Mouse (Mus musculus) intestine, embryonic 16.5 days (tissue): ENCODE data around the gene Slc12a7. TPM values are rescaled to one million over a fixed set of nuclear protein-coding genes. Genes with fewer than 3 reads are reported as not detected.
"Not testable (repeated sequence)": the region's sequence is repeated elsewhere in the genome, so short reads cannot be mapped to it uniquely, and the experiment has no call there.

Experiments
- ATAC-seq: fragments of 200-750 bp; cut with Nextera tagmentation; 2 replicates; pipeline ENCODE4 v1.8.0; 2017; ENCODE audit warnings: moderate TSS enrichment, moderate library complexity
- H3K27ac ChIP-seq: fragments of 300-500 bp; sonication (generic); 2 replicates; pipeline ENCODE4 v1.5.1; 2014; ENCODE audit warnings: mild to moderate bottlenecking, low read length
- H3K27me3 ChIP-seq: fragments of 300-500 bp; sonication (generic); replicated peaks from 2 replicates; pipeline ENCODE4 v1.6.1; 2014; ENCODE audit warnings: low read length, control low read depth, mixed read lengths; ENCODE audit not compliant: control insufficient read depth, insufficient read depth
- H3K36me3 ChIP-seq: fragments of 300-500 bp; sonication (generic); 2 replicates; pipeline ENCODE4 v1.6.1; 2014; ENCODE audit warnings: low read length, control low read depth; ENCODE audit not compliant: control insufficient read depth, insufficient read depth
- H3K4me1 ChIP-seq: fragments of 300-500 bp; sonication (generic); 2 replicates; pipeline ENCODE4 v1.6.1; 2014; ENCODE audit warnings: low read length, control low read depth, mixed read lengths; ENCODE audit not compliant: control insufficient read depth, insufficient read depth
- H3K4me2 ChIP-seq: fragments of 300-500 bp; sonication (generic); 2 replicates; pipeline ENCODE4 v1.6.1; 2014; ENCODE audit warnings: low read depth, low read length, control low read depth
- H3K4me3 ChIP-seq: fragments of 300-500 bp; sonication (generic); 2 replicates; pipeline ENCODE4 v1.5.1; 2014; ENCODE audit warnings: mild to moderate bottlenecking, low read length
- H3K9ac ChIP-seq: fragments of 300-500 bp; sonication (generic); 2 replicates; pipeline ENCODE4 v1.6.1; 2014; ENCODE audit warnings: low read depth, low read length
- H3K9me3 ChIP-seq: fragments of 300-500 bp; sonication (generic); 2 replicates; pipeline ENCODE4 v1.6.1; 2016; ENCODE audit warnings: low read length, control low read depth; ENCODE audit not compliant: control insufficient read depth
- WGBS: fragments of 180-500 bp; shearing (Covaris S2); extraction: QIAGEN DNeasy Blood & Tissue Kit; methylation state at CpG from one replicate; pipeline ENCODE4 v1.1.7; 2014; 5-methylcytosine and 5-hydroxymethylcytosine counted together
- polyA plus RNA-seq: library from polyadenylated mRNA; unstranded; fragments of >200 nt; fragmentation: Nextera tagmentation; extraction: Ambion mirVana; gene quantifications from 2 replicates; pipeline ENCODE4 v1.2.1, GENCODE M21; 2015

The Slc12a7 gene
- polyA plus RNA-seq, 1 experiment from 2014 or later, result 28.7 TPM

GRCm38 (mm10) chr13:73730913-73731312, 2.0 kb upstream of the Slc12a7 start:
- WGBS, result 63% methylated on average over 1 of the region's 1 CpGs

GRCm38 (mm10) chr13:73732235-73732634, 659 bp upstream of the Slc12a7 start:
- peaks cover 25% of the 10 kb centered on the region for H3K4me1 ChIP-seq
- H3K27me3 ChIP-seq, result no peaks in the 10 kb centered on the region
- peak overlapping the region; percentile 46; the same call in 1 of the 2 replicates for H3K9ac ChIP-seq
- no peaks in the 10 kb centered on the region for H3K9me3 ChIP-seq
- H3K27ac ChIP-seq, result no peak overlapping the region
- no peaks in the 10 kb centered on the region for H3K36me3 ChIP-seq
- no peak for ATAC-seq
- peak overlapping the region; percentile 45; the same call in 1 of the 2 replicates for H3K4me3 ChIP-seq
- 71% methylated on average over 7 of the region's 7 CpGs for WGBS
- peak overlapping the region; percentile 80 for H3K4me2 ChIP-seq

More at GRCm38 (mm10) chr13:73730913-73731312, 2.0 kb upstream of the Slc12a7 start:
- Histone ChIP-seq H3K27ac (no peak overlapping the region), H3K27me3 (no peaks in the 10 kb centered on the region), H3K9me3 (no peaks in the 10 kb centered on the region), H3K4me2 (no peak overlapping the region), H3K36me3 (no peaks in the 10 kb centered on the region), H3K4me3 (no peak overlapping the region), H3K9ac (no peak overlapping the region), H3K4me1 (peaks cover 20% of the 10 kb centered on the region)
- ATAC-seq, result no peak

- WGBS, result 90% methylated on average over 1 of the region's 1 CpGs
- H3K4me2 ChIP-seq, result no peak overlapping the region
- no peaks in the 10 kb centered on the region for H3K9me3 ChIP-seq
- H3K9ac ChIP-seq, result no peak overlapping the region
- no peaks in the 10 kb centered on the region for H3K27me3 ChIP-seq
- H3K4me1 ChIP-seq, result peaks cover 26% of the 10 kb centered on the region
- no peak overlapping the region for H3K4me3 ChIP-seq
- no peaks in the 10 kb centered on the region for H3K36me3 ChIP-seq
- no peak overlapping the region for H3K27ac ChIP-seq
- no peak for ATAC-seq
Measured at GRCm38 (mm10) chr13:73734379-73734778, 1.5 kb downstream of the Slc12a7 start.

GRCm38 (mm10) chr13:73735270-73735669, 2.4 kb downstream of the Slc12a7 start:
- H3K4me2 ChIP-seq, result no peak overlapping the region
- no peaks in the 10 kb centered on the region for H3K9me3 ChIP-seq
- peaks cover 26% of the 10 kb centered on the region for H3K4me1 ChIP-seq
- no peak overlapping the region for H3K9ac ChIP-seq
- no peak overlapping the region for H3K27ac ChIP-seq
- 30% methylated on average over 8 of the region's 8 CpGs for WGBS
- H3K27me3 ChIP-seq, result no peaks in the 10 kb centered on the region
- no peak overlapping the region for H3K4me3 ChIP-seq
- no peaks in the 10 kb centered on the region for H3K36me3 ChIP-seq
- ATAC-seq, result peak; percentile 75

GRCm38 (mm10) chr13:73735928-73736327, 3.0 kb downstream of the Slc12a7 start:
- 78% methylated on average over 2 of the region's 2 CpGs for WGBS
- H3K9ac ChIP-seq, result no peak overlapping the region
- H3K27me3 ChIP-seq, result no peaks in the 10 kb centered on the region
- peaks cover 26% of the 10 kb centered on the region for H3K4me1 ChIP-seq
- ATAC-seq, result no peak
- no peak overlapping the region for H3K4me2 ChIP-seq
- H3K9me3 ChIP-seq, result no peaks in the 10 kb centered on the region
- no peak overlapping the region for H3K27ac ChIP-seq
- no peak overlapping the region for H3K4me3 ChIP-seq
- no peaks in the 10 kb centered on the region for H3K36me3 ChIP-seq

- ATAC-seq, result no peak
- 80% methylated on average over 3 of the region's 3 CpGs for WGBS
- no peaks in the 10 kb centered on the region for H3K27me3 ChIP-seq
- no peak overlapping the region for H3K4me2 ChIP-seq
- no peak overlapping the region for H3K4me3 ChIP-seq
- H3K9ac ChIP-seq, result no peak overlapping the region
- H3K4me1 ChIP-seq, result peaks cover 26% of the 10 kb centered on the region
- no peaks in the 10 kb centered on the region for H3K36me3 ChIP-seq
- no peaks in the 10 kb centered on the region for H3K9me3 ChIP-seq
- no peak overlapping the region for H3K27ac ChIP-seq
Measured at GRCm38 (mm10) chr13:73736943-73737342, 4.0 kb downstream of the Slc12a7 start.

GRCm38 (mm10) chr13:73740399-73740944, 7.6 kb downstream of the Slc12a7 start:
- H3K27ac ChIP-seq, ATAC-seq, H3K27me3 ChIP-seq, H3K36me3 ChIP-seq, H3K4me2 ChIP-seq, H3K9ac ChIP-seq, H3K9me3 ChIP-seq, H3K4me3 ChIP-seq: not testable (repeated sequence)
- 52% methylated on average over 2 of the region's 2 CpGs for WGBS
- peaks cover 11% of the 10 kb centered on the region for H3K4me1 ChIP-seq

- H3K4me2 ChIP-seq, result no peak overlapping the region
- ATAC-seq, result no peak
- no peaks in the 10 kb centered on the region for H3K27me3 ChIP-seq
- no peaks in the 10 kb centered on the region for H3K36me3 ChIP-seq
- 60% methylated on average over 4 of the region's 4 CpGs for WGBS
- H3K27ac ChIP-seq, result no peak overlapping the region
- no peak overlapping the region for H3K4me3 ChIP-seq
- H3K4me1 ChIP-seq, result no peaks in the 10 kb centered on the region
- no peak overlapping the region for H3K9ac ChIP-seq
- H3K9me3 ChIP-seq, result no peaks in the 10 kb centered on the region
Measured at GRCm38 (mm10) chr13:73742944-73743343, 10.1 kb downstream of the Slc12a7 start.

GRCm38 (mm10) chr13:73743662-73744061, 10.8 kb downstream of the Slc12a7 start:
- no peaks in the 10 kb centered on the region for H3K4me1 ChIP-seq
- ATAC-seq, result no peak
- no peaks in the 10 kb centered on the region for H3K36me3 ChIP-seq
- no peak overlapping the region for H3K9ac ChIP-seq
- H3K4me2 ChIP-seq, result no peak overlapping the region
- 73% methylated on average over 3 of the region's 3 CpGs for WGBS
- no peaks in the 10 kb centered on the region for H3K27me3 ChIP-seq
- no peak overlapping the region for H3K4me3 ChIP-seq
- no peaks in the 10 kb centered on the region for H3K9me3 ChIP-seq
- no peak overlapping the region for H3K27ac ChIP-seq
